12 mouse cellular contexts compared by ENCODE assay signal in genomic region chr14:8258335-8258627, GRCm38 (mm10). TPM values are rescaled to one million over a fixed set of nuclear protein-coding genes. Genes with fewer than 3 reads are reported as not detected.
DNase-seq lines count a peak whose midpoint lies in the region; ATAC-seq and TF ChIP-seq lines count a peak whose summit lies in the region.
"Had no signal": no experiment of that assay in that cellular context is flagged by ENCODE, and none has a peak within 500 bp of the region (broad histone marks: within the 10 kb centered on the region; RNA-seq: fewer than 3 reads in every experiment).

No protein-coding gene starts in this region.

- 45% methylated on average over 3 of the region's 3 CpGs for WGBS in forebrain, embryonic 10.5 days
- 31% methylated on average over 3 of the region's 3 CpGs for WGBS in forebrain, embryonic 16.5 days
- 8% methylated on average over 3 of the region's 3 CpGs for WGBS in liver, adult 2 months
- WGBS in liver, embryonic 11.5 days, result 45% methylated on average over 3 of the region's 3 CpGs
- 25% methylated on average over 3 of the region's 3 CpGs for WGBS in small intestine, adult 2 months

- TF ChIP-seq CTCF in liver, adult 2 months (IDR thresholded peaks at IDR 0.05; ENCODE audit: low read depth, low read length), result no peak
- no peak for TF ChIP-seq CTCF in small intestine, adult 2 months (IDR thresholded peaks at IDR 0.05; ENCODE audit: extremely low read depth, insufficient read length, insufficient replicate concordance, low read depth, low read length)

- peak; percentile 46; the same call in 1 of the 2 replicates for TF ChIP-seq POLR2A in liver, adult 2 months (IDR thresholded peaks at IDR 0.05; ENCODE audit: extremely low read depth, insufficient read depth, low read length)
- no peak for TF ChIP-seq POLR2A in small intestine, adult 2 months (IDR thresholded peaks at IDR 0.05; ENCODE audit: low read depth, low read length)

- H3K4me2 ChIP-seq in forebrain, embryonic 16.5 days (ENCODE audit: low read length), result no peak overlapping the region
- no peak overlapping the region for H3K4me2 ChIP-seq in liver, embryonic 11.5 days
- H3K4me2 ChIP-seq: limb, embryonic 12.5 days; midbrain, embryonic 12.5 days had no signal

- peaks cover 5% of the 10 kb centered on the region; the same call in 1 of the 2 replicates for H3K4me1 ChIP-seq in forebrain, embryonic 10.5 days
- no peaks in the 10 kb centered on the region for H3K4me1 ChIP-seq in forebrain, embryonic 16.5 days (replicated peaks; ENCODE audit: control insufficient read depth, insufficient read depth, low read length)
- peaks cover 24% of the 10 kb centered on the region for H3K4me1 ChIP-seq in liver, adult 2 months (ENCODE audit: control insufficient read depth, insufficient read depth, low read length)
- 0 out of 2 replicates have a peak, but pooled peaks cover 2% of the 10 kb centered on the region for H3K4me1 ChIP-seq in liver, embryonic 11.5 days (replicated peaks; ENCODE audit: control insufficient read depth, insufficient read depth, low read length)
- peaks cover 18% of the 10 kb centered on the region; the same call in 1 of the 2 replicates for H3K4me1 ChIP-seq in small intestine, adult 2 months (ENCODE audit: control insufficient read depth, insufficient read depth, insufficient read length, low read length)
- H3K4me1 ChIP-seq: midbrain, embryonic 12.5 days had no signal

- H3K36me3 ChIP-seq in forebrain, embryonic 10.5 days (replicated peaks), result no peaks in the 10 kb centered on the region
- H3K36me3 ChIP-seq in forebrain, embryonic 16.5 days (ENCODE audit: control insufficient read depth, insufficient read depth), result no peaks in the 10 kb centered on the region
- peaks cover 29% of the 10 kb centered on the region for H3K36me3 ChIP-seq in liver, adult 2 months (ENCODE audit: control insufficient read depth, insufficient read depth, low read length)
- H3K36me3 ChIP-seq in liver, embryonic 11.5 days (ENCODE audit: control insufficient read depth, insufficient read depth, low read length), result no peaks in the 10 kb centered on the region
- H3K36me3 ChIP-seq in small intestine, adult 2 months (ENCODE audit: control insufficient read depth, insufficient read depth, low read length), result no peaks in the 10 kb centered on the region
- H3K36me3 ChIP-seq: limb, embryonic 12.5 days; midbrain, embryonic 12.5 days had no signal

- no peaks in the 10 kb centered on the region for H3K27me3 ChIP-seq in forebrain, embryonic 10.5 days (ENCODE audit: poor library complexity, severe bottlenecking)
- H3K27me3 ChIP-seq in forebrain, embryonic 16.5 days (replicated peaks; ENCODE audit: control insufficient read depth, insufficient read depth, low read length), result no peaks in the 10 kb centered on the region
- no peaks in the 10 kb centered on the region for H3K27me3 ChIP-seq in liver, adult 2 months (ENCODE audit: control insufficient read depth, insufficient read depth, low read length)
- no peaks in the 10 kb centered on the region for H3K27me3 ChIP-seq in liver, embryonic 11.5 days (replicated peaks; ENCODE audit: control insufficient read depth, insufficient read depth, low read length)
- no peaks in the 10 kb centered on the region for H3K27me3 ChIP-seq in small intestine, adult 2 months (ENCODE audit: control insufficient read depth, insufficient read depth, low read length)
- H3K27me3 ChIP-seq: limb, embryonic 12.5 days; midbrain, embryonic 12.5 days had no signal

- H3K4me3 ChIP-seq in forebrain, embryonic 10.5 days, result no peak overlapping the region
- no peak overlapping the region for H3K4me3 ChIP-seq in forebrain, embryonic 16.5 days (replicated peaks; ENCODE audit: low read length)
- H3K4me3 ChIP-seq in liver, adult 2 months (ENCODE audit: insufficient read depth, low read depth, low read length), result peak overlapping the region; percentile 40
- H3K4me3 ChIP-seq in liver, embryonic 11.5 days (ENCODE audit: low read depth, low read length), result no peak overlapping the region
- H3K4me3 ChIP-seq in small intestine, adult 2 months (ENCODE audit: low read depth, low read length), result peak overlapping the region; percentile 31
- H3K4me3 ChIP-seq: limb, embryonic 12.5 days; midbrain, embryonic 12.5 days had no signal

- peaks cover 11% of the 10 kb centered on the region; the same call in 1 of the 2 replicates for H3K79me2 ChIP-seq in liver, adult 2 months (ENCODE audit: control insufficient read depth, insufficient read depth, low read length)

- H3K9me3 ChIP-seq in forebrain, embryonic 10.5 days, result no peaks in the 10 kb centered on the region
- H3K9me3 ChIP-seq in forebrain, embryonic 16.5 days (ENCODE audit: control insufficient read depth, low read length), result no peaks in the 10 kb centered on the region
- H3K9me3 ChIP-seq in liver, embryonic 11.5 days (ENCODE audit: control insufficient read depth, low read length), result no peaks in the 10 kb centered on the region
- H3K9me3 ChIP-seq: limb, embryonic 12.5 days; midbrain, embryonic 12.5 days had no signal

- ATAC-seq in forebrain, embryonic 16.5 days, result no peak
- ATAC-seq in liver, embryonic 11.5 days (replicated peaks; ENCODE audit: low FRiP score), result no peak
- ATAC-seq in erythroid progenitor cell, adult 5-6 weeks (replicated peaks; ENCODE audit: low FRiP score, poor library complexity, severe bottlenecking), result no peak

- H3K27ac ChIP-seq in forebrain, embryonic 10.5 days, result 0 out of 2 replicates have a peak overlapping the region, but pooled peaks have one; percentile 35
- no peak overlapping the region for H3K27ac ChIP-seq in forebrain, embryonic 16.5 days (ENCODE audit: low read length)
- H3K27ac ChIP-seq in liver, adult 2 months (replicated peaks; ENCODE audit: insufficient read depth, low read depth, low read length), result peak overlapping the region; percentile 99
- no peak overlapping the region for H3K27ac ChIP-seq in liver, embryonic 11.5 days (ENCODE audit: low read depth, low read length)
- peak overlapping the region; percentile 86 for H3K27ac ChIP-seq in small intestine, adult 2 months (ENCODE audit: insufficient read depth, low read depth, low read length)
- H3K27ac ChIP-seq: limb, embryonic 12.5 days; midbrain, embryonic 12.5 days had no signal

- DNase-seq in forebrain, embryonic 10.5 days (ENCODE audit: extremely low spot score, low spot score), result no peak
- DNase-seq in liver, adult 2 months (ENCODE audit: extremely low read depth, low read depth, low spot score), result peak; percentile 89
- no peak for DNase-seq in liver, embryonic 11.5 days (ENCODE audit: low spot score)
- DNase-seq in gonadal fat pad, adult 2 months (ENCODE audit: low read depth), result peak; percentile 67
- no peak for DNase-seq in spleen, postnatal 10 days (ENCODE audit: low spot score in 2 of 2)
- DNase-seq: embryo, embryonic 11 days had no signal

- H3K9ac ChIP-seq in forebrain, embryonic 16.5 days (replicated peaks; ENCODE audit: low read depth, low read length), result no peak overlapping the region
- peak overlapping the region; percentile 82 for H3K9ac ChIP-seq in liver, adult 2 months (ENCODE audit: low read depth, low read length)
- H3K9ac ChIP-seq in liver, embryonic 11.5 days (ENCODE audit: low read depth, low read length), result no peak overlapping the region
- H3K9ac ChIP-seq: limb, embryonic 12.5 days; midbrain, embryonic 12.5 days had no signal

RNA-seq across cellular contexts. Expression of gene Acox2, which starts 0.9 kb away (rescaled TPM):
- polyA plus RNA-seq in forebrain, embryonic 10.5 days (2016; fragmentation: Nextera tagmentation; extraction: Ambion mirVana), result not detected in 2 replicates
- 0.44 TPM in 1 of 2 replicates, not detected in the other for polyA plus RNA-seq in forebrain, embryonic 16.5 days (2015; fragmentation: Nextera tagmentation; extraction: Ambion mirVana)
- total RNA-seq in liver, adult 2 months (2014; rRNA removed), result 213 and 244 TPM in 2 replicates
- 301 and 313 TPM in 2 replicates for polyA plus RNA-seq in liver, adult 2 months (2012; rRNA removed)
- 1.0 and 1.2 TPM in 2 replicates for polyA plus RNA-seq in liver, embryonic 11.5 days (2014; fragmentation: Nextera tagmentation; extraction: Ambion mirVana)
- 1.1 and 1.3 TPM in 2 replicates for polyA plus RNA-seq in gonadal fat pad, adult 2 months (2012; rRNA removed)
- 4.0 and 7.1 TPM in 2 replicates for polyA plus RNA-seq in small intestine, adult 2 months (2012; rRNA removed)
- total RNA-seq in erythroid progenitor cell, adult 5-6 weeks (2015; ENCODE audit: low replicate concordance), result not detected in 2 replicates
- not detected in 2 replicates for total RNA-seq in erythroid progenitor cell, adult 5-6 weeks (2017; ENCODE audit: low replicate concordance)
- total RNA-seq: neutrophil, adult 5-6 weeks had no signal
- polyA plus RNA-seq: limb, embryonic 12.5 days; midbrain, embryonic 12.5 days had no signal

RNA-seq across cellular contexts. Expression of gene Kctd6, which starts 44.3 kb away (rescaled TPM):
- polyA plus RNA-seq in forebrain, embryonic 10.5 days (2016; fragmentation: Nextera tagmentation; extraction: Ambion mirVana), result 2.8 and 3.1 TPM in 2 replicates
- 7.2 and 8.1 TPM in 2 replicates for polyA plus RNA-seq in forebrain, embryonic 16.5 days (2015; fragmentation: Nextera tagmentation; extraction: Ambion mirVana)
- total RNA-seq in liver, adult 2 months (2014; rRNA removed), result 4.3 and 5.2 TPM in 2 replicates
- 3.9 and 5.1 TPM in 2 replicates for polyA plus RNA-seq in liver, adult 2 months (2012; rRNA removed)
- polyA plus RNA-seq in liver, embryonic 11.5 days (2014; fragmentation: Nextera tagmentation; extraction: Ambion mirVana), result 9.0 and 10.6 TPM in 2 replicates
- polyA plus RNA-seq in gonadal fat pad, adult 2 months (2012; rRNA removed), result 9.7 and 13.3 TPM in 2 replicates
- 3.9 and 5.7 TPM in 2 replicates for polyA plus RNA-seq in small intestine, adult 2 months (2012; rRNA removed)
- total RNA-seq in erythroid progenitor cell, adult 5-6 weeks (2015; ENCODE audit: low replicate concordance), result 2.5 and 8.8 TPM in 2 replicates
- total RNA-seq in erythroid progenitor cell, adult 5-6 weeks (2017; ENCODE audit: low replicate concordance), result 4.7 and 5.8 TPM in 2 replicates

RNA-seq across cellular contexts. Expression of gene Fam107a, which starts 59.5 kb away (rescaled TPM):
- polyA plus RNA-seq in forebrain, embryonic 10.5 days (2016; fragmentation: Nextera tagmentation; extraction: Ambion mirVana), result 0.61 and 0.66 TPM in 2 replicates
- 0.54 and 0.73 TPM in 2 replicates for polyA plus RNA-seq in forebrain, embryonic 16.5 days (2015; fragmentation: Nextera tagmentation; extraction: Ambion mirVana)
- 0.27 TPM in 1 of 2 replicates, not detected in the other for total RNA-seq in liver, adult 2 months (2014; rRNA removed)
- not detected in 2 replicates for polyA plus RNA-seq in liver, adult 2 months (2012; rRNA removed)
- polyA plus RNA-seq in liver, embryonic 11.5 days (2014; fragmentation: Nextera tagmentation; extraction: Ambion mirVana), result 0.08 and 0.53 TPM in 2 replicates
- polyA plus RNA-seq in gonadal fat pad, adult 2 months (2012; rRNA removed), result 3.5 and 5.0 TPM in 2 replicates
- 0.16 and 0.25 TPM in 2 replicates for polyA plus RNA-seq in small intestine, adult 2 months (2012; rRNA removed)
- total RNA-seq in erythroid progenitor cell, adult 5-6 weeks (2015; ENCODE audit: low replicate concordance), result not detected in 2 replicates
- total RNA-seq in erythroid progenitor cell, adult 5-6 weeks (2017; ENCODE audit: low replicate concordance), result not detected in 2 replicates
- total RNA-seq: neutrophil, adult 5-6 weeks had no signal

Comparison
In these comparisons a context has a peak if more than half of its experiments do, and no peak if none do; other contexts are left out.
1. DNase-seq: peak in liver, adult 2 months (single experiment) and gonadal fat pad, adult 2 months (single experiment); none in forebrain, embryonic 10.5 days (single experiment), liver, embryonic 11.5 days (single experiment) and spleen, postnatal 10 days (0 of 2).
2. H3K27ac ChIP-seq: peak in forebrain, embryonic 10.5 days (single experiment), liver, adult 2 months (single experiment) and small intestine, adult 2 months (single experiment); none in forebrain, embryonic 16.5 days (single experiment) and liver, embryonic 11.5 days (single experiment).
3. H3K4me3 ChIP-seq: peak in liver, adult 2 months (single experiment) and small intestine, adult 2 months (single experiment); none in forebrain, embryonic 10.5 days (single experiment), forebrain, embryonic 16.5 days (single experiment) and liver, embryonic 11.5 days (single experiment).
4. RNA of gene Acox2, which starts 0.9 kb away (polyA plus RNA-seq): 301 to 313 TPM in liver, adult 2 months; 4.0 to 7.1 TPM in small intestine, adult 2 months, 1.1 to 1.3 TPM in gonadal fat pad, adult 2 months, 1.0 to 1.2 TPM in liver, embryonic 11.5 days, 0.44 TPM in forebrain, embryonic 16.5 days and not detected in forebrain, embryonic 10.5 days; every median in the first group is over 10 times any median in the second.